Mouse (Mus musculus) kidney, adult 2 months (tissue): Measurements from ENCODE around the gene Dennd2c.

ENCODE experiments used
- CTCF ChIP-seq: fragments of 200-500 bp; conservative IDR thresholded peaks from 2 replicates; pipeline ENCODE4 v1.5.1; 2011; ENCODE audit warnings: low read depth, mild to moderate bottlenecking, control low read depth, low read length, moderate library complexity, mixed read lengths; ENCODE audit not compliant: insufficient read depth, insufficient read length
- POLR2A ChIP-seq: fragments of 200-500 bp; IDR thresholded peaks from one replicate; pipeline ENCODE4 v1.6.1; 2011; ENCODE audit warnings: low read depth, low read length, control low read depth

DNA sequence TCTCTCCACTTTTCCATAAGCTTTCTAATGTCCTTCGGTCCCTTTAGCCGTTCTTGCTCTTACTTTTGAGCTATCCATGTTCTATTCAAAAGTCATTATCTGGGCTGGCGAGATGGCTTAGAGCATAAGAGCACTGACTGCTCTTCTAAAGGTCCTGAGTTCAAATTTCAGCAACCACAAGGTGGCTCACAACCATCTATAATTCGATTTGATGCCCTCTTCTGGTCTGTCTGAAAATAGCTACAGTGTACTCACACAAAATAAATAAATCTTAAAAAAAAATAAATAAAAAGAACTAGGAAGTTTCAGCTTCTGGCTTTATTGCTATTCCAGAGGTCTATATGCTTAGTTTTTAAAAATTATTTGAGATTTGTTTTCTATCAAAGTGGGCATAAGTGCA lies 45.4 kb downstream of the Dennd2c start:
- TF ChIP-seq POLR2A (no peak), CTCF (no peak)
